Mouse (Mus musculus): ENCODE measurements around the gene Prkag2.

The Prkag2 gene

DNA sequence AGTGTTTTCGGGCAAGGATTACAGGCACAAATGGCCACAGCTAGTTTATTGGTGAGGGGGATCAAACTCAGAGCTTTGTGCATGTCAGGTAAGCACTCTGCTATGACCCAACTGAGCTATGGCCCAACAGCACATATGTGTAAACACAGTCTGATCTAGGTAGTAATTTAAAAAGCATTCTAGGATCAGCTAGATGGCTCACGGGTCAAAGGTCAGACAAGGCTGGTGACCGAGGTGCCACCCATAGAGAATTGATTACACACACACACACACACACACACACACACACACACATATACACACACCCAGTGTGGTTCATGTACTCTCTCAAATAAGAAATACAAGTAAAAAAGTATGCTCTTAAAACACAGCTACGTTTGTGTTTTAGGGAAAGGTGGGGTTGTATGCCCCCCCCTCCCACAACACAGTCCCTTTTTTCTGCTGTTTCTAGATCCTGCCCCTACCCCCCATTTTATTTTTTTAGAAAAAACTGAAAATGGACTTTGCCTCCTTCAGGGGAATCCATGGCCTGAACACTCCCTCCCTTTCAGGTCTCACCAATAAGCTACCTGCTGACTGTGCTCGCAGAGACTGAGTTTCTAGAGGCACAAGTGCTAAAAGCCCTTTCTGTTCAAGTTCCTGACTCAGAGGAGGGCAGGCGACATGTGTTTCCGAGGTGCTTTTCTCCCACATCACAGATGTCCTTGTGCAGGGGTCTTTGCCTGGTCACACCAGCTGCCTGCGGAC is 169.4 kb downstream of the Prkag2 start:
- intact Hi-C loops (cut with DNase I), result no loop called here

DNA sequence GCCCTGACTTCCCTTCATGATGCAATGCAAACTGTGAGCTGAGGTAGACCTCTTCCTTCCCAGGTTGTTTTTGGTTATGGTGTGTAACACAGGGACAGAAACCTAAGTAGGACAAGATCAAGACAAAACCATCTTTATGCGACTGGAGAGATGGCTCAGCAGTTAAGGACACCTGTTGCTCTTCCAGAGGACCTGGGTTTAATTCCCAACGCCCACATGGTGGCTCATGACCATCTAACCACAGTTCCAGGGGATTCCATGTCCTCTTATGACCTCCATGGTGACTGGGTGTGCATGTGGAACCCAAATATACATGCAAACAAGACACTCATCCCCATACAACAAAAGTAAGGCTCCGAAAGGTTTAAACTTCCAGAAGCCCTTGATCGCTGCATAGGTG is 171.6 kb downstream of the Prkag2 start:
- intact Hi-C loops (cut with DNase I), result no loop called here

- intact Hi-C loops (cut with DNase I), result no loop called here
These were observed 172.7 kb downstream of the Prkag2 start for GRCm38 (mm10) chr5:24927706-24928105.

- intact Hi-C loops (cut with DNase I), result loop anchor here (10.0 kb wide), 1 partner anchor 246 kb away; no protein-coding TSS in a partner anchor
These were observed 181.3 kb downstream of the Prkag2 start for GRCm38 (mm10) chr5:24919155-24919554.

DNA sequence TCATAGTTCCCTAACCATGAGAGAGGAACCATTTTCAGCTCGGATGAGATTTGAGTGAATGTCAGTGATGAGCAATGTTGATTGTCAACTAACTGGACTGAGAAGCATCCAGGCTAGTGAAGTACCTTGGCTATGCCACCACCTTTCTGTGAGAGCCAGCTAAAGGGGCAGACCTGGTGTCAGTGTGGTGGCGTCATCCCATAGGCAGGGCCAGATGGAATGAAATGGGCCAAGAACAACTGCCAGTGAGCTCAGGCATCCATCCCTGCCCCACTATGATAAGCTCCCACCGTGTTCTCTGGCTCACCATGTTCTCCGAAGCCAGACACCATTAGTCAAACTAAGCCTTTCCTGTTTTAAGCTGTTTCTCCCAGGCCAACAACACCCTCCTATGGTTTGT is 183.9 kb downstream of the Prkag2 start:
- intact Hi-C loops (cut with DNase I), result loop anchor here (10.0 kb wide), 1 partner anchor 248 kb away; no protein-coding TSS in a partner anchor

DNA sequence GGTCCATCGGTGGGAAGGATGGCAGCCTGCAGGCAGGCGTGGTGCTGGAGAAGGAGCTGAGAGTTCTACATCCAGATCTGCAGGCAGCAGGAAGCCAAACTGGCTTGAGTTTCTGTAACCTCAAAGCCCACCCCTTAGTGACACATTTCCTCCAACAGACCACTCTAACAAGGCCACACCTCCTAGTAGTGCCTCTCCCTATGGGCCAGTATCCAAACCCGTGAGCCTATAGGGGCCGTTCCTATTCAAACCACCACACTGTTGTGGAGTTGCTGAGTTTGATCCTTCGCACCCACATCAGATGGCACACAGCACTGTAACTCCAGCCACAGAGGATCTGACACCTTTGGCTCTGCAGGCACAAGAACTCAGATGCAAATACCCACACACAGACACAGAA is 185.3 kb downstream of the Prkag2 start:
- intact Hi-C loops (cut with DNase I), result loop anchor here (10.0 kb wide), 1 partner anchor 250 kb away; no protein-coding TSS in a partner anchor

DNA sequence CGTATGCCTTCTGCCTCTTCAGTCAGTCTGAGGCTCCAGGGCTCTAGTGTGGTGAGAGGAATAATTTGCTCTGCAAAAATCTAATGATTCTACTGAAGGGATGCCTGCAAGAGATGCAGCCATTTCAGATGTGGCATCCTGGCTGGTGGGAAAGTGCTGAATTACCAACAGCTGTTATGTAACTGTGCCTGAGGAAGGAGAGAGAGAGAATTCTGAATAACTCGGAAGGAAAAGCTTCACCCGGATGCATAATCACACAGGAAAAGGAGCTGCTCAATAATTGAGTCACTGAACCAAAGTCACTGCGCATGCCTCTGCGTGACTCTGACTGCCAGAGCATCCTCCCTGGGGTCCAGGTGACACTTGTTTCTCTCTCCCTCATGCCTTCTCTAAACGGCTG is 186.8 kb downstream of the Prkag2 start:
- intact Hi-C loops (cut with DNase I), result loop anchor here (10.0 kb wide), 1 partner anchor 251 kb away; no protein-coding TSS in a partner anchor

- intact Hi-C loops (cut with DNase I), result no loop called here
These were observed 191.4 kb downstream of the Prkag2 start for GRCm38 (mm10) chr5:24908820-24909716.

DNA sequence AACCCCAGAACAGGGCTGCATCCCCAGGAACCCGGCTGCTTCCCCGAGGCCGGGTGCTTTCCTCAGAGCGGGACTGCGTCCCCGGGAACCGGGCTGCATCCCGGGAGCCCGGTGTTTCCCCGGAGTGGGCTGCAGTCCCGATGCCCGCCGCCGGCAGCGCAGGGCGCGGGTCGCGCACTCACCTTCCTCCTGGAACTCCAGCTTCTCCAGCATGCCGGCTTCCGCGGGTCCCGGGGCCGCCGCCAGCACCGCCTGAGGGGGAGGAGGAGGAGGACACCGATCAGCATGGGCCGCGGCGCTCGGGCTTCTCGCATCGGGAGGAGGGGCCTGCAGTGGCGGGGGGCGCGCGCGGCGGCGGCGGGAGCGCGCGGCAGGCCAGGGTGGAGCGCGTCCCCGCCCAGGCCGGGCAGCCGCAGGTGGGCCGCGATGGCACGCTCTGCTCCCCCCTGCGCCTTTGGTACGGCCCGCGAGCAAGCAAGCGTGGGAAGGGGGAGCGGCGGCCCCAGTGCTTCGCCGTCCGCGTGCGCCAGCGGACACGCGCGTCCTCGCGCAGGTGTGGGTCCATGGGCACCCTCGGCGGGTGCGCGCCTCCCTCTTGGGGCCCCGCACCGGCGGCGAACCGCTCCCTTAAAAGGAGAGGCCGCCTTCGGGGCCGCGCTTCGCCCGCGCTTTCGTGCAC is 192.2 kb downstream of the Prkag2 start:
- intact Hi-C loops (cut with DNase I), result no loop called here

DNA sequence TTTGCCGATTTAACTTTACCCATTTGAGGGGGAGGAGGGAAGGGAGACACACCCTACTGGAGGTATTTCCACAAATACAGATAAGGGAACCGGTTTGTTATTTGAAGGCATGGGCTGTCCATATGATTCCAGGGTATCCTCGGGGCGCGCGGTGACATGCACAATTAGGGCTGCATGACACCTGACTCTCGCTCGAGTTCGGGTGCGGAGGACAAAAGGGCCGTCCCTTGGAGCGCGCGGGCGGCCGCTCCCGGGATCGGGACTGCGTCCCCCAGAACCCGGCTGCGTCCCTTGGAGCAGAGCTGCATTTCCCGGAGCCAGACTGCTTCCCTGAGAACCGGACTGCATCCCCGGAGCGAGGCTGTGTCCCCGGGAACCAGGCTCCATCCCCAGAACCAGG is 192.7 kb downstream of the Prkag2 start:
- intact Hi-C loops (cut with DNase I), result no loop called here

GRCm38 (mm10) chr5:24906844-24907243 is 193.6 kb downstream of the Prkag2 start:
- intact Hi-C loops (cut with DNase I), result no loop called here

GRCm38 (mm10) chr5:24904941-24905340 is 195.5 kb downstream of the Prkag2 start:
- intact Hi-C loops (cut with DNase I), result loop anchor here (2.0 kb wide), 1 partner anchor 106 kb away; no protein-coding TSS in a partner anchor

GRCm38 (mm10) chr5:24904423-24904822 is 196.0 kb downstream of the Prkag2 start:
- intact Hi-C loops (cut with DNase I), result loop anchor here (2.0 kb wide), 1 partner anchor 106 kb away; no protein-coding TSS in a partner anchor

DNA sequence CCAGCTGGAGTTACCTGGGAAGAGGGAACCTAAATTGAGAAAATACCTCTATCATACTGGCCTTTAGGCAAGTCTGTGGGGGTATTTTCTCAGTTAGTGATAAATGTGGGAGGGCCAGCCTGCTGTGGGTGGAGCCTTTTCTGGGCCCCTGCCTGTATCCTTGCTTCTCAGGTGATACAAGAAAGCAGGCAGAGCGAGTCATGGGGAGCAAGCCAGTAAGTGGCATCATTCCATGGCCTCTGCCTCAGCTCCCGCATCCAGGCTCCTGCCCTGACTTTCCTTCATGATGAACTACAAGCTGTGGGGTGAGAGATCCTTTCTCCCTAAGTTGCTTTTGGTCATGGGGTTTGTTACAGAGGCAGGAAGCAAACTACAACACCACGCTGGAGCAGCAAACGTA is 196.4 kb downstream of the Prkag2 start:
- intact Hi-C loops (cut with DNase I), result loop anchor here (2.0 kb wide), 1 partner anchor 107 kb away; no protein-coding TSS in a partner anchor

DNA sequence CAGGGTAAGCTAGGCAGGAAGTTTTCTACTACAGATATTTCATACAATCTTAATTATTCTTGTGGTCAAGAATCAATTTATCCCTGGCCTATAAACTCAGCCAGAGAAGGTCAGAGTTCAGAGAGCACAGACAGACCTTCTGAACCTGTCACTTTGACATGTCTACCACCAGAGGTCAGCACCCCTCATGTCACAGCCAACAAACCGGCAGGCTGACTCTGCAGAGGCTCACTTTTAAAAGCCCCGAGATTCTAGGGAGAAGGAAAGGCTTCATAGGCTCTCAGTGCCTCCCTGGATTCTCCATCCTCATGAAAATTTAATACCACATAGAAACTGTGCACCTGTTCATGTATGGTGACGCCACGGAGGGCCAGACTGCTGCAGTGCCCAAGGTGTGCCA is 197.6 kb downstream of the Prkag2 start:
- intact Hi-C loops (cut with DNase I), result no loop called here

- intact Hi-C loops (cut with DNase I), result no loop called here
These were observed 204.8 kb downstream of the Prkag2 start for GRCm38 (mm10) chr5:24895606-24896005.

DNA sequence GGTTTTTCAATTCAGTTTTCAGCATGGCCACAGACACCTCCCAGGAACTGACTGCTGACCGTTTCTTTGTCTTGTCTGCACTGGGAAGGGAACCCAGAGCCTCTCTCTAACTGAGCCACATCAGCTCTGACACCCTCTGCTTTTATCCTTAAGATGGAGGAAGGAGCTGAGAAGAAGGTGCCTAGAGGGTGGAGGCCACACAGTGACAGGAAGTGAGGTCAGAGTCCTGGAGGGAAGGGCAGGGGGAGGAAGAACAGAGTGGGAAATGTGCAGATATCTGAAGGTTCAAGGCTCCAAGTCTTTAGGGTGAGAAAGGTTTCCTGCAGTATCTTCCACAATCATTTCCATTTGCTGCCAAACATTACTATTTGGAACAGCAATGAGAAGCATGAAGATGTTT is 205.6 kb downstream of the Prkag2 start:
- intact Hi-C loops (cut with DNase I), result no loop called here

DNA sequence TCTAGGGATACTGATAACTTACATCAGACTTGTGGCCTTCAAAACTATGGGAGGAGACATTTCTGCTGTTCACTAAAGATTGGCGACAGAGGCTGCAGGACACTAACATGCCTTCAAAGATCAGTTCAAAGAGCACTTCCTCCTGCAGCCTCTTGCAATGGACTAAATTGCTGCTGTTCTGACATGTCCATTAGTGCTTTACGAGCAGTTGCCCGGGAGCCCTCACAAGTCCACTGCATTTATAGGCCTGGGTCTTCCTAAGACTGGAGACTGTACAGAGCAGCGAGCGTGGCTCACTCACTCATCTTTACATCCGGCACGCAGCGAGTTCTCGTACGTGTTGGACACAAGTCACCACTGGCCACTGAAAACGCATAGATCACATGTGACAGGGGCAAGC is 208.0 kb downstream of the Prkag2 start:
- intact Hi-C loops (cut with DNase I), result no loop called here

- intact Hi-C loops (cut with DNase I), result no loop called here
These were observed 210.6 kb downstream of the Prkag2 start for GRCm38 (mm10) chr5:24889860-24890259.

- intact Hi-C loops (cut with DNase I), result no loop called here
These were observed 211.4 kb downstream of the Prkag2 start for GRCm38 (mm10) chr5:24888874-24889591.

GRCm38 (mm10) chr5:24887271-24887670 is 213.2 kb downstream of the Prkag2 start:
- intact Hi-C loops (cut with DNase I), result no loop called here
